Mouse (Mus musculus): ENCODE measurements around the gene Mmp11. TPM values are rescaled to one million over a fixed set of nuclear protein-coding genes. Genes with fewer than 3 reads are reported as not detected.

The Mmp11 gene
- 7.5 and 9.3 TPM in 2 replicates for polyA plus RNA-seq (2012; rRNA removed)

GRCm38 (mm10) chr10:75935680-75936541 lies at the start of gene Mmp11:
TSS of gene Mmp11 (minus strand) at chr10:75936496.
- Histone ChIP-seq H3K4me1 (replicated peaks; ENCODE audit: control insufficient read depth, insufficient read depth, low read length) (peaks cover 17% of the 10 kb centered on the region), H3K27ac (ENCODE audit: control insufficient read depth, insufficient read depth, low read length) (no peak within 1 kb of the TSS), H3K36me3 (ENCODE audit: control insufficient read depth, insufficient read depth, low read length) (no peaks in the 10 kb centered on the region), H3K27me3 (ENCODE audit: control insufficient read depth, insufficient read depth, low read length) (peaks cover 2% of the 10 kb centered on the region; the same call in 1 of the 2 replicates), H3K4me3 (ENCODE audit: control insufficient read depth, insufficient read depth, low read length) (peak within 1 kb of the TSS; percentile 75)
- WGBS: 6% methylated on average over 50 of the region's 51 CpGs
- DNase-seq: peak; percentile 56
- TF ChIP-seq POLR2A (IDR thresholded peaks at IDR 0.05; ENCODE audit: control insufficient read depth, extremely low read depth, insufficient read depth, low read length, poor library complexity) (no peak), CTCF (IDR thresholded peaks at IDR 0.05; ENCODE audit: borderline replicate concordance, control insufficient read depth, extremely low read depth, insufficient read depth, low read length, poor library complexity) (no peak)

- Histone ChIP-seq H3K27ac (ENCODE audit: control insufficient read depth, insufficient read depth, low read length) (no peak overlapping the region), H3K4me3 (ENCODE audit: control insufficient read depth, insufficient read depth, low read length) (no peak overlapping the region), H3K4me1 (replicated peaks; ENCODE audit: control insufficient read depth, insufficient read depth, low read length) (peaks cover 8% of the 10 kb centered on the region), H3K27me3 (ENCODE audit: control insufficient read depth, insufficient read depth, low read length) (no peaks in the 10 kb centered on the region; the same call in 1 of the 2 replicates), H3K36me3 (ENCODE audit: control insufficient read depth, insufficient read depth, low read length) (no peaks in the 10 kb centered on the region)
- no peak for DNase-seq
- WGBS: 94% methylated on average over 3 of the region's 3 CpGs
- TF ChIP-seq CTCF (IDR thresholded peaks at IDR 0.05; ENCODE audit: borderline replicate concordance, control insufficient read depth, extremely low read depth, insufficient read depth, low read length, poor library complexity): no peak
- TF ChIP-seq POLR2A (IDR thresholded peaks at IDR 0.05; ENCODE audit: control insufficient read depth, extremely low read depth, insufficient read depth, low read length, poor library complexity): no peak
Measured at GRCm38 (mm10) chr10:75979432-75979831, 43.1 kb upstream of the Mmp11 start.

- DNase-seq: no peak
- no peaks in the 10 kb centered on the region for H3K36me3 ChIP-seq (ENCODE audit: control insufficient read depth, insufficient read depth, low read length)
- WGBS: 84% methylated on average over 5 of the region's 5 CpGs
- TF ChIP-seq POLR2A (IDR thresholded peaks at IDR 0.05; ENCODE audit: control insufficient read depth, extremely low read depth, insufficient read depth, low read length, poor library complexity): no peak
- TF ChIP-seq CTCF (IDR thresholded peaks at IDR 0.05; ENCODE audit: borderline replicate concordance, control insufficient read depth, extremely low read depth, insufficient read depth, low read length, poor library complexity): no peak
- H3K27ac ChIP-seq (ENCODE audit: control insufficient read depth, insufficient read depth, low read length): no peak overlapping the region
- no peaks in the 10 kb centered on the region; the same call in 1 of the 2 replicates for H3K27me3 ChIP-seq (ENCODE audit: control insufficient read depth, insufficient read depth, low read length)
- H3K4me1 ChIP-seq (replicated peaks; ENCODE audit: control insufficient read depth, insufficient read depth, low read length): peaks cover 8% of the 10 kb centered on the region
- no peak overlapping the region for H3K4me3 ChIP-seq (ENCODE audit: control insufficient read depth, insufficient read depth, low read length)
Measured at GRCm38 (mm10) chr10:75978835-75979157, 42.5 kb upstream of the Mmp11 start.

GRCm38 (mm10) chr10:75978119-75978834 lies 42.0 kb upstream of the Mmp11 start:
- no peak for DNase-seq
- H3K4me3 ChIP-seq (ENCODE audit: control insufficient read depth, insufficient read depth, low read length): no peak overlapping the region
- H3K36me3 ChIP-seq (ENCODE audit: control insufficient read depth, insufficient read depth, low read length): no peaks in the 10 kb centered on the region
- no peak overlapping the region for H3K27ac ChIP-seq (ENCODE audit: control insufficient read depth, insufficient read depth, low read length)
- TF ChIP-seq CTCF (IDR thresholded peaks at IDR 0.05; ENCODE audit: borderline replicate concordance, control insufficient read depth, extremely low read depth, insufficient read depth, low read length, poor library complexity): no peak
- no peak for TF ChIP-seq POLR2A (IDR thresholded peaks at IDR 0.05; ENCODE audit: control insufficient read depth, extremely low read depth, insufficient read depth, low read length, poor library complexity)
- no peaks in the 10 kb centered on the region; the same call in 1 of the 2 replicates for H3K27me3 ChIP-seq (ENCODE audit: control insufficient read depth, insufficient read depth, low read length)
- peaks cover 8% of the 10 kb centered on the region for H3K4me1 ChIP-seq (replicated peaks; ENCODE audit: control insufficient read depth, insufficient read depth, low read length)
- 16% methylated on average over 10 of the region's 10 CpGs for WGBS

DNA sequence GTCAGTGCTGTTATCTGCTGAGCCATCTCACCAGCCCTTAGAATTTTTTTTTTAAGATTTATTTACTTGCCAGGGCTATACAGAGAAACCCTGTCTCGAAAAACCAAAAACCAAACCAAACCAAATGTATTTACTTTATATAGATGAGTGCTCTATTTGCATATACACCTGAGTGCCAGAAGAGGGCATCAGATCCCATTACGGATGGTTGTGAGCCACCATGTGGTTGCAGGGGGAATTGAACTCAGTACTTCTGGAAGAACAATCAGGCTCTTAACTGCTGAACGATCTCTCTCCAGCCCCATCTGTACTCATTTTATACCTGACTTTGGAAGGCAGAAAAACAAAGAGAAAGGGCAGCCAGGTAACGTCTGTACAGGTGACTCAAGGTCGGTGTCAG lies 38.9 kb upstream of the Mmp11 start:
- 64% methylated on average over 5 of the region's 5 CpGs for WGBS
- no peaks in the 10 kb centered on the region; the same call in 1 of the 2 replicates for H3K27me3 ChIP-seq (ENCODE audit: control insufficient read depth, insufficient read depth, low read length)
- no peaks in the 10 kb centered on the region for H3K36me3 ChIP-seq (ENCODE audit: control insufficient read depth, insufficient read depth, low read length)
- H3K4me3 ChIP-seq (ENCODE audit: control insufficient read depth, insufficient read depth, low read length): no peak overlapping the region
- DNase-seq: peak; percentile 42
- peaks cover 8% of the 10 kb centered on the region for H3K4me1 ChIP-seq (replicated peaks; ENCODE audit: control insufficient read depth, insufficient read depth, low read length)
- TF ChIP-seq CTCF (IDR thresholded peaks at IDR 0.05; ENCODE audit: borderline replicate concordance, control insufficient read depth, extremely low read depth, insufficient read depth, low read length, poor library complexity) (no peak), POLR2A (IDR thresholded peaks at IDR 0.05; ENCODE audit: control insufficient read depth, extremely low read depth, insufficient read depth, low read length, poor library complexity) (no peak)
- H3K27ac ChIP-seq (ENCODE audit: control insufficient read depth, insufficient read depth, low read length): no peak overlapping the region

- no peak overlapping the region for H3K4me3 ChIP-seq (ENCODE audit: control insufficient read depth, insufficient read depth, low read length)
- no peak overlapping the region for H3K27ac ChIP-seq (ENCODE audit: control insufficient read depth, insufficient read depth, low read length)
- TF ChIP-seq POLR2A (IDR thresholded peaks at IDR 0.05; ENCODE audit: control insufficient read depth, extremely low read depth, insufficient read depth, low read length, poor library complexity): no peak
- no peak for TF ChIP-seq CTCF (IDR thresholded peaks at IDR 0.05; ENCODE audit: borderline replicate concordance, control insufficient read depth, extremely low read depth, insufficient read depth, low read length, poor library complexity)
- WGBS: 97% methylated on average over 10 of the region's 10 CpGs
- H3K36me3 ChIP-seq (ENCODE audit: control insufficient read depth, insufficient read depth, low read length): no peaks in the 10 kb centered on the region
- H3K4me1 ChIP-seq (replicated peaks; ENCODE audit: control insufficient read depth, insufficient read depth, low read length): peaks cover 8% of the 10 kb centered on the region
- no peak for DNase-seq
- H3K27me3 ChIP-seq (ENCODE audit: control insufficient read depth, insufficient read depth, low read length): no peaks in the 10 kb centered on the region; the same call in 1 of the 2 replicates
Measured at GRCm38 (mm10) chr10:75973846-75974245, 37.5 kb upstream of the Mmp11 start.
